Mouse (Mus musculus) induced T-regulatory cell, adult 2 months (primary cell): Measurements from ENCODE around the gene Sec13.
"Not testable (repeated sequence)": the region's sequence is repeated elsewhere in the genome, so short reads cannot be mapped to it uniquely, and the experiment has no call there.

Experiments
- DNase-seq: peaks from one replicate; pipeline ENCODE4 v3.0.0-alpha.2; 2012; ENCODE audit warnings: low read depth

The Sec13 gene

DNA sequence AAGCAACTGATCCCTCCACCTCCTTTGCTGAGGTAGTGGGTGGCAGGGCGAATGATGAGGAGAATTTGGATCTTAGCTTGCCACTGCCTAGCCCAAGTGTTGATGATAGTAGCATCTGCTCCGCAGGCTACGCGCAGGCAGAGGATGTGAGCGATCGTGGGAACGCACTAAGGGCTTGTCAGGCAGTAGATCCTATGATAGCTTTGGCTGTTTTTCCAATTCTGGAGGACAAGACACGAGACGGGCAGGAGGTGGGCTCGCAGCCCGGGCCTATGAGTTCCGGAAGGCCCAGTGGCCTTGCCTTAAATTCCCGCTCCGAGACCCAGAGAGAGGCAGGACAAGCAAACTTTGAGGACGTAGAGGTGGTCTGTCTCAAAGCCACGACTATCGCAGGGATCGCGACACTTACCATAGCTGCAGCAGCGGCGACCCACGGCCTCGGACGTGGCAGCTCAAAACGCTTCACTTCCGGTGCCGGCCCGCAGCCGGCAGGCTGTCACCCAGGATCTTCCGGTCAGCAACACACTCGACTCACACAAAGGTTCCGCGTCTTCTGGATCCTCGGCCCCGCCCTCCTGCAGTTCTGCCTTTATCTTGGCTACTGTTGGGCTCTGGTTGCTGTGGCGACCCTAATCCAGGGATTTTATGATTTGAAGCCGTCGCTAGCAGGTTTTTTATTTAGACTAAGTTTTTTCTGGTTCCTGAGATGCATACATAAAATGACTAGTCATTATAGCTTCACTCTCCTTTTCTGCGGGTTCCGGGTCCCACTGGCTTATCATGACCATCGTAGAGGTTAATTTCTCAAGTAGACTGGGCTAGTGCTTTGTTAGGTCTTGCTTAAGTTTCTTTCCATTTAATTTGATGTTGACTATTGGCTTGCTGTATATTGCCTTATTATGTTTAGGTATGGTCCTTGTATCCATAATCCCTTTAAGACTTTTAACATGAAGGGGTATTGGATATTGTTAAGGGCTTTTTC lies at the start of gene Sec13:
TSS of gene Sec13 (minus strand) at position 508 of the 982 bp plus-strand sequence.
- peak; percentile 94 for DNase-seq

DNA sequence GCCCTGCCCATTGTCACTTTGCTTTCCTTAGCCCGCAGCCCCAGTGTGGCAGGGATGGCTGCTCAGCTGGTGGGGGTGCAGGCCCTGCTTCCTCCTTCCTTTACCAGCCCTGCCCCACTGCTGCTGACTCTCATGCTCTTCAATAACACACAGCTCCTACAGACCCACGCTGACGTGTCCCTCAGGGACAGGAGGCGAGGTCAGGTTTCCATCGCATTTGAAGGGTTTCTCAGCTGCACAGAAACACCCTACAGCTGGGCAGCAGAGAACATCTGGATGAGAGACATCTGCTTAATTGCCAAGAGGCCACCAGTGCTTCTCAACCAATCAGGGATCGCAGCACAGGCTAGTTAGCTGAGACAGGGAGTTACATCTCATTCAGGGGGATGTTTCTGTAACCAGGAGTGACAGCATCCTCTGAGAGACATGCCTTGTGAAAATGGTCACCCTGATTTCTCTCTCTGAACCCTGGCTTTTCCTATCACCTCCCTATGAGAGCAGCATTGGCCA lies 47.0 kb upstream of the Sec13 start:
- no peak for DNase-seq

- peak; percentile 16 for DNase-seq
These were observed 45.1 kb upstream of the Sec13 start for GRCm38 (mm10) chr6:113785658-113786057.

DNA sequence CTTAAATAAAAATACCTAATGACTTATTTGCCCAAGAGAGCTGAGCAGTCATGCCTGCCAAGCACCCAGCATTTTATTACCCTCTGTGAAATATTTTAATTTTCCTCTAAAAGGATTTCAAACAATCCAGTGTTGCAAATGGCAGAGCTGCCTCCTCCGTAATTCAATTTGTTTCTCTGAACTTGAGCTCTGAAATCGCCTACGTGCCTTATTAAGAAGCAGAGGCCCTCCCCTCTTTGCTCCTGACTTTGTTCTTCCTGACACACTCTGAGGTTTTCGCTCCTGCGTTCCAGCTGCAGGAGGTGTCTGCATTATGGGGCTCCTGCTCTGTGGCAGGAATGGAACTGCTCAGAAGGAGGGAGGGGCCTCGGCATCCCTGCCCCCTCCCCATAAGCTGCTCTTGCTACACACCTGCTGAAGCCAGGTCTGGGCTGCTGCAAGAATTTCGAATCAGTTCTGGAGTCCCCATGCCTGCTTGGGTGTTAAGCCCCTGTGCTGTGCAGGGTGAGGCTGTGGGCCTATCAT lies 37.7 kb upstream of the Sec13 start:
- no peak for DNase-seq

DNA sequence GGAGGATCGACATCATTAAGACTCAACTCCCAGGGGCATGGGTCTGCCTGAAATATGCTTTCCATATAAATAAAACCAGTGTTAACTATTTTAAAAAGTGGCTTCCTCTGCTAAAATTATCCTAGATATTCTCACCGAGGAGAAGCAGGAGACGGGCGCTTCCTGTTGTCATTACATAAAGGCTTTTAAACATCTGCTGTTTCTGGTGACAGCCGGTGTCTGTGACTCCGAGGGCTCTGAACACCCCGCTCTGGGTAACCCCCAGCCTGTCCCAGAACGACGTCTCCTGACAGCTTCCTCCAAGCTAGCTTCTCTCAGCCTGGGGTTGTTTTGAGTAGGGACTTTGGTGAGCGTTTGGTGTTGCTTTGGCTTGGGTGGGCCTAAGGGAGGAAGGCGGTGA lies 28.3 kb upstream of the Sec13 start:
- DNase-seq = no peak

- DNase-seq = peak; percentile 78
These were observed 21.1 kb upstream of the Sec13 start for GRCm38 (mm10) chr6:113761644-113762043.

GRCm38 (mm10) chr6:113749119-113749685 lies 8.7 kb upstream of the Sec13 start:
- DNase-seq = peak; percentile 19

DNA sequence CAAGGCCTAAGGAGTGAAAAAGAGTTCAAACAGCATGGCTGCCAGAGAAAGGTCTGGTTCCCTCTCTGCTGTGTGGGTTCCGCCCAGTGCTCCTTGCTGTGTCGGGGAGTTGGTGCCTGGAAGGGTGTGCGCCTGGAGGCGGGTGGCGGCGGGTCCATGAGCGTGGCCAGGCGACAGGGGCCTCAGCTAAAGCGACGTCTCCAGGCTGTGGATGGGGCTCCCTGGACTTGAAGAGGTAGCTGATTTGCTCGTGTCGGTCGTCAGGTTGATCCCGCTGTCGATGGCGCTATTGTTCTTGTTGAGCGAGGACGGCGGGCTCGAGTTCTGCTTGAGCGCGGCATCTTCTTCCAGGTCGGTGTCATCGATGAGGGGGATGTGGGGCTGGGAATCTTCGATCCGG lies 7.8 kb upstream of the Sec13 start:
- no peak for DNase-seq

DNA sequence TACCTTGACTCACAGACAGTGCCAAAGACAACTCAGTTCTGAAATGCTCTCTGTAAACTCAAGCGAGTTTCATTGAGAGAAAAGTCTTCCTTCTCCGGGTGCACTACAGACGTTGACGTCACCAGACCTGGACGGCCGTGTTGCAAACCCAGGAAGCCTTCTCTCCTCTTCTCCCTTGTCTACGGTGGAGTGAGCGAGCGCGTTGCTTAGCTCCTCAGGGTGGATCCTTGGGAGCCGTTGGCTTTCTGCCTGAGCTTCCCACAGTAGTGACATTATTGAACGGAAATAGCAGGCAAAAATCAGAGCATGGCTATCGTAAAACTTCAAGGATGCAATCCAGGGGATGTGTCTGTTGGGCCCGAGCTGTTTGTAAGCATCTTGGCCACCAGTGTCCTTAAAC lies 6.7 kb upstream of the Sec13 start:
- no peak for DNase-seq

- no peak for DNase-seq
These were observed 4.6 kb upstream of the Sec13 start for GRCm38 (mm10) chr6:113745117-113745516.

- DNase-seq = no peak
These were observed 2.6 kb upstream of the Sec13 start for GRCm38 (mm10) chr6:113743111-113743510.

DNA sequence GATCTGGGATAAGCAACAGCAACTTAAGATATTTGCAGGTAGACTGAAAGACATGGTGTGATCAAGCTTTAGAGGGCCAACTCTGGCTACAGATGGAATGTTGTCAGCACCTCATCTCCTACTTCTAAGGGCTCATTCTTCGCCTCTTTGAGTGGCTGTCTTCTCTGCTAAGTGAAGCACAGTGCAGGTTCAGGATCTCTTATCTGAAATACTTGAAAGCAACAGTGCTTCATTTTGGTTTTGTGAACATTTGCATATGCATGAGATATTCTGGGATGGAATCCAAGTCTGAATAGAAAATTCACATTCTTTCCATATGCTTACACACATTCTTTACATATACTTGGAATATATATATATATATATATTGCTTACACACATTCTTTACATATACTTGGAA lies 1.8 kb upstream of the Sec13 start:
- DNase-seq = no peak

DNA sequence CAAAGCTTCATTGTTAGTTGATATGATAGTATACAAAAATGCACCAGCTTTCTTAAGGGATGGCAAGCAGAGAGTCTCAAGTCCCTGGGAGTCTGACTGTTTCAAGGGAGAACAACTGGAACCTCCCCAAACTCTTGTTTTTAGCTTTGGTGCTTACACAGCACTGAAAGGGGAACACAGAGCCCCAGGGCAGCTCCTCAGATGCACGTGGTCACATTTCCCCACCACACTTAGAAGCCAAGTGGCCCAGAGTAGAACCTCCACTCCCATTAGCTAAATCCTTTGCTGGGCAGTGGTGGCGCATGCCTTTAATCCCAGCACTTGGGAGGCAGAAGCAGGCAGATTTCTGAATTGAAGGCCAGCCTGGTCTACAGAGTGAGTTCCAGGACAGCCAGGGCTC lies 882 bp upstream of the Sec13 start:
- DNase-seq = no peak

DNA sequence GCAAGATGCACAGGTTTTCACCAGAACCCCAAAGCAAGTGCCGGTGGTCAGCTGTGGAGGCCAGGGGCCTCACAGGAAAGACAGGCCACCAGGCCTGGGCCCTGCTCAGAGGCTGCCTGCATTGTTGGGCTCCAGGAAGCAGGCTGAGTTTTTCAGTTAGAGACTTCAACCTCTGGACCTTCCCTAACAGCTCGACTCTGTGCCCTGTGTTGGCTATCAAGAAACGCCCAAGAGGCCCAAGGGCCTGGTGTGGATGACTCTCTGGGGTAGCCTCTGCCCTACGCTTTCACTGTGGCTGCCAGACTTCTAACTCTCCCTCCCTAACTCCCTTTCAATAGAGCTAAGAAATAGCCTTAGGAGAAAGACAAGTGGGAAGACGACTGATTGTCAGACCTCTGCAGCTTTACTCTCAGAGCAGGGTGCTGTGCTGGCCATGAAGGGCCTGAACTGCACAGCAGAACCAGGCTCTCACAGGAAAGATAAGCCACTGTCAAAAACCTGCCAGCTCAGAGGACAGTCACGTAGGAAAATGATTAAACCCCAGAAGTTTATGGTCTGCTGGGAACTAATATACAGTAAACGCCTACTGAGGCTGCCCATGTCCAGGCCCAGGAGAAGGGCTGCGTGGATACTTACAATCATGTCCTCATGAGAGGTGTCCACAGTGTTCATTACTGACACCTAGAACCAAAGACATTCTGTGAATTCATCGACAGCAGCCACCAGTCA lies 3.1 kb downstream of the Sec13 start:
- no peak for DNase-seq

- no peak for DNase-seq
These were observed 9.2 kb downstream of the Sec13 start for GRCm38 (mm10) chr6:113731296-113731695.

DNA sequence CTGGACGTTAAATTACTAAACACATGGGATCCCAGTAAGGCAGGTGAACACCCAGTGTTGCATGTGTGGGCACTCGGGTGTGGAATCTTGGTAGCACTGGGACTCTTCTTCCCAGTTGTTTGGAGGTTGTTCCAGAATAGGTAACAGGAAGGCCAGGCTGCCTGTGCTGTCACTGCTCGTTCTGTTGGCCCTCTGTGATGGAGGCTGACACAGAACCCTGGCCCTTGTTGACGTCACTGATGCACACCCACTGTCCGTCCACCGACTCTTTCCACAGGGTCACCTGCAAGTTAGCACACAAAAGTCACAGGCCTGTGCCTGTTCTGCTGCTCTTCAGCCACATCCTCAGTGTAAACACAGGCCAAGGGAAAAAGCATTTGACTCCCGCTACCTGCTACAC lies 12.4 kb downstream of the Sec13 start:
- DNase-seq = no peak

DNA sequence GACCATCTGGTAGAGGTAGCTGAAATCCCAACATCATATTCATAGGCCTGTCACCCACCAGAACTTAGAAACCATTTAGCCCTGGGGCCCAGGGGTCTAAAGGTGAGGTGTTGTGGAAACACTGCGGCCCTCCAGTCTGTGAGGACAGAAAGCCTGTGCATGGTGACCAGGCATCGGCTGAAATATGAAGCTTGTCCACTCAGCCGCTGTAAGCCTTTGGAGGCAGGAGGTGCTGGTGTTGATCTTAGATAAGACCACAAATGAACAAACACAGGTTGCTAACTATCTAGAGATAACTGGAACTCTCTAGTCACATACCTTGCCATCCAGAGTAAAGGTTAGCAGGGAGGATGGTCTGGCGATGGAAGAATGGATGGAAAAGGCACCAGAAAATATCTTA lies 19.5 kb downstream of the Sec13 start:
- no peak for DNase-seq

GRCm38 (mm10) chr6:113719878-113720277 lies 20.7 kb downstream of the Sec13 start, which contains the start of gene Ghrl:
Gene Ghrl, minus strand, starts transcription at chr6:113719880.
- no peak for DNase-seq

DNA sequence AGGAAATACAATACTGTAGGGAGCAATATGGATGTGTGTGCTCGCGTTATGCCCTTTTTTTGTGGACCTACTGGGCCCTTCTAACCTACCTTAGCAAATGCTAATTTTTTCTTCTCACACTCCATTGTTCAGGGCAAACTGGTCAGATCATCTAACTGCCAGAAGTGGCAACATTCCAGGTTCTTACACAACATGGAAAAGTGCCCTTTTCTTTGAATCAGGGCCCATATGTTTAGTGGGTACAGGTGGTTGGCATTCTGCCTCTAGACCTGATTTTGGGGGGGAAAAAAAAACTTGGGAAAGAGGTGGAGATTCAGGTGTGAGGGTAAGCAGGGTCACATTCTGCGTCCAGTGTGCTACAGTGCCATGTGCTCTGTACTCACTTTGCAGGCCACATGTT lies 23.0 kb downstream of the Sec13 start:
- no peak for DNase-seq

- no peak for DNase-seq
These were observed 25.7 kb downstream of the Sec13 start for GRCm38 (mm10) chr6:113714797-113715196.

DNA sequence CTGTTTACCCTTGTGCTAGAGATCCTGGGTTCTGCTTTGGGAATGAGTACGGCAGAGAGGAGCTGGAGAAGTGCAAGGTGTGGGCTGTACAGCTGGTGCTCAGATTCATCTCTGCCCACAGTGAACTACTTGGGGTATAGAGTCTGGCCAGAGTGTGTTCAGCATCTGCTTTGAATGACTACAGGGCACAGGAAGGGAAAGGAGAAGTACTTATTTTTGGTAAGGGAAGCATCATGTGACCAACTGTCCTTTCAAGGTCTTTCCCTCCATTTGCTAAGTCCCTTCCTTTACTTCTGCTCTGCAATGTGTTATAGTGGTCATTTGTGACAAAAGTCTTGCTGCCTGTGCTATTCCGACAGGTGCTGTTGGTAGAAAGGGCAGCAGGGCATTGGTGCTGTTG lies 26.3 kb downstream of the Sec13 start:
- DNase-seq = no peak

- not testable (repeated sequence) for DNase-seq
These were observed 27.2 kb downstream of the Sec13 start for GRCm38 (mm10) chr6:113713389-113713788.
